Mouse (Mus musculus) Patski (cell line): ENCODE data around the gene Acsf3. TPM values are rescaled to one million over a fixed set of nuclear protein-coding genes. Genes with fewer than 3 reads are reported as not detected.

Source experiments
- ATAC-seq: fragments of 100-300 bp; one replicate; pipeline ENCODE4 v1.8.0; 2021
- CTCF ChIA-PET: fragments of 350-600 bp; sonication (Branson Sonifier 250); formaldehyde crosslinking; loops from one replicate; lab custom pipeline; 2022; ENCODE audit warnings: inconsistent platforms; lab: Charles Lee
- POLR2A ChIA-PET: fragments of 350-600 bp; sonication (Branson Sonifier 250); formaldehyde crosslinking; loops from one replicate; lab custom pipeline; 2022; ENCODE audit warnings: antibody characterized with exemption, inconsistent platforms; lab: Charles Lee
- DNase-seq: peaks from one replicate; pipeline ENCODE4 v3.0.0-alpha.2; 2011; ENCODE audit warnings: low read depth, low spot score
- H3K27me3 ChIP-seq: fragments of 371-371 bp; one replicate; pipeline ENCODE4 v1.5.1; 2021
- CTCF ChIP-seq: fragments of 100-300 bp; IDR thresholded peaks from one replicate; pipeline ENCODE4 v1.5.1; 2021
- in situ Hi-C: fragments of 300-500 bp; cut with MboI; formaldehyde crosslinking; loops from 3 replicates; pipeline ENCODE4 v1.11.1; 2018; ENCODE audit warnings: low pct_unique_long_range_greater_than_20kb, mixed read lengths
- polyA plus RNA-seq: library from polyadenylated mRNA; unstranded; gene quantifications from one replicate; pipeline ENCODE4 v1.2.3, GENCODE M21; 2021

The Acsf3 gene
- polyA plus RNA-seq, 1 experiment from 2014 or later = 25.5 TPM

GRCm38 (mm10) chr8:122742471-122742870, 32.8 kb upstream of the Acsf3 start:
- peaks cover 61% of the 10 kb centered on the region for H3K27me3 ChIP-seq
- POLR2A ChIA-PET = no interaction called here

GRCm38 (mm10) chr8:122745022-122745749, 30.1 kb upstream of the Acsf3 start:
- in situ Hi-C loops = no loop called here
- TF ChIP-seq CTCF = no peak
- ChIA-PET CTCF (interaction anchor here (0.8 kb wide), 1 partner anchor 23 kb away, joined by 3 read pairs; no protein-coding TSS in a partner anchor), POLR2A (no interaction called here)
- DNase-seq (no peak), ATAC-seq (no peak)
- H3K27me3 ChIP-seq = peaks cover 68% of the 10 kb centered on the region

More at GRCm38 (mm10) chr8:122742471-122742870, 32.8 kb upstream of the Acsf3 start:
- no peak for DNase-seq
- CTCF ChIA-PET = no interaction called here
- no peak for TF ChIP-seq CTCF
- no peak for ATAC-seq
- in situ Hi-C loops = no loop called here

- CTCF ChIA-PET = interaction anchor here (0.8 kb wide), 1 partner anchor 23 kb away, joined by 3 read pairs; no protein-coding TSS in a partner anchor
- in situ Hi-C loops = no loop called here
- POLR2A ChIA-PET = no interaction called here
- peaks cover 71% of the 10 kb centered on the region for H3K27me3 ChIP-seq
- ATAC-seq (no peak), DNase-seq (no peak)
- no peak for TF ChIP-seq CTCF
These were observed 29.5 kb upstream of the Acsf3 start for GRCm38 (mm10) chr8:122745750-122746275.

- no peak for TF ChIP-seq CTCF
- peaks cover 70% of the 10 kb centered on the region for H3K27me3 ChIP-seq
- ChIA-PET POLR2A (no interaction called here), CTCF (interaction anchor here (0.8 kb wide), 1 partner anchor 22 kb away, joined by 3 read pairs; no protein-coding TSS in a partner anchor)
- DNase-seq = no peak
- ATAC-seq = no peak
- in situ Hi-C loops = no loop called here
These were observed 28.8 kb upstream of the Acsf3 start for GRCm38 (mm10) chr8:122746439-122746838.

GRCm38 (mm10) chr8:122747825-122748224, 27.5 kb upstream of the Acsf3 start:
- ATAC-seq = no peak
- CTCF ChIA-PET = interaction anchor here (2.1 kb wide), 1 partner anchor 18 kb away, joined by 5 read pairs; no protein-coding TSS in a partner anchor
- H3K27me3 ChIP-seq = peaks cover 60% of the 10 kb centered on the region

GRCm38 (mm10) chr8:122749333-122749958, 25.8 kb upstream of the Acsf3 start:
- no peak for ATAC-seq
- in situ Hi-C loops = no loop called here
- ChIA-PET CTCF (interaction anchor here (2.1 kb wide), 1 partner anchor 19 kb away, joined by 5 read pairs; no protein-coding TSS in a partner anchor), POLR2A (interaction anchor here (1.2 kb wide), 1 partner anchor 70 kb away, joined by 3 read pairs; no protein-coding TSS in a partner anchor)
- no peak for TF ChIP-seq CTCF
- DNase-seq = no peak
- peaks cover 62% of the 10 kb centered on the region for H3K27me3 ChIP-seq

More at GRCm38 (mm10) chr8:122747825-122748224, 27.5 kb upstream of the Acsf3 start:
- POLR2A ChIA-PET = no interaction called here
- in situ Hi-C loops = no loop called here
- no peak for DNase-seq
- TF ChIP-seq CTCF = no peak

GRCm38 (mm10) chr8:122751342-122751741, 23.9 kb upstream of the Acsf3 start:
- ChIA-PET CTCF (no interaction called here), POLR2A (interaction anchor here (1.1 kb wide), 1 partner anchor 11 kb away, joined by 3 read pairs; no protein-coding TSS in a partner anchor)
- TF ChIP-seq CTCF = no peak
- in situ Hi-C loops = no loop called here
- peaks cover 61% of the 10 kb centered on the region for H3K27me3 ChIP-seq
- ATAC-seq (no peak), DNase-seq (no peak)

GRCm38 (mm10) chr8:122752111-122752721, 23.1 kb upstream of the Acsf3 start:
- no peak for ATAC-seq
- peaks cover 63% of the 10 kb centered on the region for H3K27me3 ChIP-seq
- POLR2A ChIA-PET = no interaction called here
- CTCF ChIA-PET = no interaction called here
- DNase-seq = no peak
- in situ Hi-C loops = no loop called here
- TF ChIP-seq CTCF = no peak

- ChIA-PET POLR2A (no interaction called here), CTCF (no interaction called here)
- in situ Hi-C loops = no loop called here
- ATAC-seq = no peak
- no peak for DNase-seq
- peaks cover 64% of the 10 kb centered on the region for H3K27me3 ChIP-seq
- no peak for TF ChIP-seq CTCF
These were observed 16.7 kb upstream of the Acsf3 start for GRCm38 (mm10) chr8:122758597-122758996.

- peaks cover 66% of the 10 kb centered on the region for H3K27me3 ChIP-seq
- ATAC-seq (no peak), DNase-seq (no peak)
- ChIA-PET POLR2A (no interaction called here), CTCF (no interaction called here)
- TF ChIP-seq CTCF = no peak
- in situ Hi-C loops = no loop called here
These were observed 15.2 kb upstream of the Acsf3 start for GRCm38 (mm10) chr8:122760116-122760515.
